ENCODE assay signal across 10 mouse cellular contexts in the genomic region with DNA sequence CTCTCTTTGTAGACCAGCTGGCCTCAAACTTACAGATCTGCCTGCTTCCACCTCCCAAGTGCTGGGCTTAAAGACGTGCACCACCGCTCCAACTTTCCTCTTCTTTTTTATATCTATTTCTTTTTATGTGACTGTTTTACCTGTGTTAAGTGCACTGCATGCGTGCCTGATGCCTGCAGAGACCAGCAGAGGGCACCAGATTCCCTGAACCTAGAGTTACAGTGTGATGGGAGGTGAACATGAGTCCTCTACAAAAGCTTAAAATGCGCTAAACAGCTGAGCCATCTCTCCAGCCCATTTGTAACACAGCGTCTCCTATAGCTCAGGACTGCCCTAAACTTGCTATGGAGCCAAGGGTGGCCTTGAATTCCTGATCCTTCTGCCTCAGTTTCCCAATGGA. TPM values are rescaled to one million over a fixed set of nuclear protein-coding genes. Genes with fewer than 3 reads are reported as not detected.
DNase-seq lines count a peak whose midpoint lies in the region; ATAC-seq and TF ChIP-seq lines count a peak whose summit lies in the region.
"Had no signal": no experiment of that assay in that cellular context is flagged by ENCODE, and none has a peak within 500 bp of the region (broad histone marks: within the 10 kb centered on the region; RNA-seq: fewer than 3 reads in every experiment).

No protein-coding gene starts in this region.

- ATAC-seq in midbrain, postnatal 0 days (ENCODE audit: low FRiP score), result no peak
- ATAC-seq in liver, embryonic 11.5 days (replicated peaks; ENCODE audit: low FRiP score), result 0 out of 2 replicates have a peak, but pooled peaks have one; percentile 31

- TF ChIP-seq POLR2A in cerebellum, adult 2 months (IDR thresholded peaks at IDR 0.05; ENCODE audit: borderline replicate concordance, insufficient read depth, low read length), result no peak

- peak; percentile 69 for TF ChIP-seq CTCF in cerebellum, adult 2 months (IDR thresholded peaks at IDR 0.05; ENCODE audit: borderline replicate concordance, insufficient read depth, low read depth, low read length)
- TF ChIP-seq CTCF in midbrain, postnatal 0 days (IDR thresholded peaks at IDR 0.05), result peak; percentile 66

- no peaks in the 10 kb centered on the region for H3K9me3 ChIP-seq in midbrain, postnatal 0 days (ENCODE audit: low read length)
- no peaks in the 10 kb centered on the region for H3K9me3 ChIP-seq in midbrain, embryonic 10.5 days (replicated peaks)
- no peaks in the 10 kb centered on the region for H3K9me3 ChIP-seq in liver, embryonic 11.5 days (ENCODE audit: control insufficient read depth, low read length)

- 72% methylated on average over 5 of the region's 5 CpGs for WGBS in cerebellum, adult 2 months
- 67% methylated on average over 5 of the region's 5 CpGs for WGBS in midbrain, postnatal 0 days
- WGBS in midbrain, embryonic 10.5 days, result 59% methylated on average over 5 of the region's 5 CpGs
- 47% methylated on average over 5 of the region's 5 CpGs for WGBS in liver, embryonic 11.5 days

- peak in 1 of 2 experiments; percentile 35 for DNase-seq in cerebellum, adult 2 months
- DNase-seq in cerebellum, postnatal 4 days (ENCODE audit: low spot score in 2 of 2), result no peak
- peak; percentile 22 for DNase-seq in midbrain, postnatal 0 days (ENCODE audit: low spot score)
- no peak for DNase-seq in midbrain, embryonic 10.5 days (ENCODE audit: low spot score)
- no peak for DNase-seq in liver, embryonic 11.5 days (ENCODE audit: low spot score)
- peak; percentile 62 for DNase-seq in thymus, postnatal 0 days (ENCODE audit: low spot score)
- no peak for DNase-seq in layer of hippocampus, postnatal 25 days (ENCODE audit: extremely low spot score in 1 of 2, low spot score in 1 of 2)
- no peak for DNase-seq in heart, postnatal 25 days (ENCODE audit: low spot score)

- peaks cover 17% of the 10 kb centered on the region for H3K36me3 ChIP-seq in midbrain, postnatal 0 days (ENCODE audit: insufficient read depth, low read length)
- no peaks in the 10 kb centered on the region for H3K36me3 ChIP-seq in midbrain, embryonic 10.5 days
- no peaks in the 10 kb centered on the region for H3K36me3 ChIP-seq in liver, embryonic 11.5 days (ENCODE audit: control insufficient read depth, insufficient read depth, low read length)

- no peak overlapping the region for H3K4me2 ChIP-seq in midbrain, postnatal 0 days (ENCODE audit: low read depth, low read length, poor library complexity, severe bottlenecking)
- H3K4me2 ChIP-seq in liver, embryonic 11.5 days, result no peak overlapping the region
- H3K4me2 ChIP-seq: neural tube, embryonic 13.5 days had no signal

- no peak overlapping the region for H3K9ac ChIP-seq in midbrain, postnatal 0 days (replicated peaks; ENCODE audit: low read length, poor library complexity, severe bottlenecking)
- H3K9ac ChIP-seq in liver, embryonic 11.5 days (ENCODE audit: low read depth, low read length), result no peak overlapping the region
- H3K9ac ChIP-seq: neural tube, embryonic 13.5 days had no signal

- no peak overlapping the region for H3K27ac ChIP-seq in cerebellum, adult 2 months (ENCODE audit: insufficient read depth, low read length)
- H3K27ac ChIP-seq in midbrain, postnatal 0 days (ENCODE audit: low read depth, low read length), result no peak overlapping the region
- no peak overlapping the region for H3K27ac ChIP-seq in midbrain, embryonic 10.5 days (replicated peaks)
- no peak overlapping the region for H3K27ac ChIP-seq in liver, embryonic 11.5 days (ENCODE audit: low read depth, low read length)
- H3K27ac ChIP-seq: neural tube, embryonic 13.5 days had no signal

- H3K4me1 ChIP-seq in cerebellum, adult 2 months (ENCODE audit: control insufficient read depth, insufficient read depth, low read length), result no peaks in the 10 kb centered on the region
- no peaks in the 10 kb centered on the region for H3K4me1 ChIP-seq in midbrain, postnatal 0 days (ENCODE audit: insufficient read depth, low read length)
- H3K4me1 ChIP-seq in midbrain, embryonic 10.5 days, result no peaks in the 10 kb centered on the region
- H3K4me1 ChIP-seq in liver, embryonic 11.5 days (replicated peaks; ENCODE audit: control insufficient read depth, insufficient read depth, low read length), result peaks cover 2% of the 10 kb centered on the region; the same call in 1 of the 2 replicates
- H3K4me1 ChIP-seq: neural tube, embryonic 13.5 days had no signal

- H3K27me3 ChIP-seq in cerebellum, adult 2 months (ENCODE audit: control insufficient read depth, insufficient read depth, low read length), result no peaks in the 10 kb centered on the region
- no peaks in the 10 kb centered on the region for H3K27me3 ChIP-seq in midbrain, postnatal 0 days (ENCODE audit: insufficient read depth, low read length)
- H3K27me3 ChIP-seq in midbrain, embryonic 10.5 days (ENCODE audit: low read depth, poor library complexity, severe bottlenecking), result peaks cover 26% of the 10 kb centered on the region
- peaks cover 29% of the 10 kb centered on the region for H3K27me3 ChIP-seq in liver, embryonic 11.5 days (replicated peaks; ENCODE audit: control insufficient read depth, insufficient read depth, low read length)

- intact Hi-C loops in heart, postnatal 25 days (cut with DNase I), result no loop called here

- H3K4me3 ChIP-seq in cerebellum, adult 2 months (replicated peaks; ENCODE audit: insufficient read depth, low read depth, low read length), result no peak overlapping the region
- H3K4me3 ChIP-seq in midbrain, postnatal 0 days (ENCODE audit: low read depth, low read length), result no peak overlapping the region
- no peak overlapping the region for H3K4me3 ChIP-seq in midbrain, embryonic 10.5 days
- no peak overlapping the region for H3K4me3 ChIP-seq in liver, embryonic 11.5 days (ENCODE audit: low read depth, low read length)
- H3K4me3 ChIP-seq: neural tube, embryonic 13.5 days had no signal

RNA-seq across cellular contexts. Expression of gene Sptbn4, which starts 9.9 kb away (rescaled TPM):
- polyA plus RNA-seq in cerebellum, adult 2 months (2012; rRNA removed), result 171 and 177 TPM in 2 replicates
- total RNA-seq in midbrain, postnatal 0 days (2014; rRNA removed), result 27.1 and 36.3 TPM in 2 replicates
- 3.4 and 4.0 TPM in 2 replicates for polyA plus RNA-seq in midbrain, postnatal 0 days (2015; fragmentation: Nextera tagmentation; extraction: Ambion mirVana)
- 0.30 and 0.52 TPM in 2 replicates for polyA plus RNA-seq in midbrain, embryonic 10.5 days (2016; fragmentation: Nextera tagmentation; extraction: Ambion mirVana)
- polyA plus RNA-seq in liver, embryonic 11.5 days (2014; fragmentation: Nextera tagmentation; extraction: Ambion mirVana), result 0.17 and 0.19 TPM in 2 replicates
- 0.09 and 0.10 TPM in 2 replicates for polyA plus RNA-seq in thymus, postnatal 0 days (2015; fragmentation: Nextera tagmentation; extraction: Ambion mirVana)
- 100 to 1,000 TPM; 121 to 142 TPM for total RNA-seq in layer of hippocampus, postnatal 25 days (2021)
- total RNA-seq in heart, postnatal 25 days (2021), result under 1 TPM; 0.08 to 0.42 TPM
- total RNA-seq: hematopoietic stem cell, adult 5-6 weeks had no signal

RNA-seq across cellular contexts. Expression of gene Blvrb, which starts 10.2 kb away (rescaled TPM):
- 24.2 and 25.2 TPM in 2 replicates for polyA plus RNA-seq in cerebellum, adult 2 months (2012; rRNA removed)
- total RNA-seq in midbrain, postnatal 0 days (2014; rRNA removed), result 13.7 and 19.5 TPM in 2 replicates
- polyA plus RNA-seq in midbrain, postnatal 0 days (2015; fragmentation: Nextera tagmentation; extraction: Ambion mirVana), result 15.9 and 18.3 TPM in 2 replicates
- polyA plus RNA-seq in midbrain, embryonic 10.5 days (2016; fragmentation: Nextera tagmentation; extraction: Ambion mirVana), result 38.9 and 40.9 TPM in 2 replicates
- polyA plus RNA-seq in liver, embryonic 11.5 days (2014; fragmentation: Nextera tagmentation; extraction: Ambion mirVana), result 581 and 583 TPM in 2 replicates
- polyA plus RNA-seq in thymus, postnatal 0 days (2015; fragmentation: Nextera tagmentation; extraction: Ambion mirVana), result 26.0 and 27.6 TPM in 2 replicates
- 10 to 100 TPM; 16.1 to 22.6 TPM for total RNA-seq in layer of hippocampus, postnatal 25 days (2021)
- 10 to 100 TPM; 30.1 to 30.5 TPM for total RNA-seq in heart, postnatal 25 days (2021)

RNA-seq across cellular contexts. Expression of gene Sertad3, which starts 36.0 kb away (rescaled TPM):
- polyA plus RNA-seq in cerebellum, adult 2 months (2012; rRNA removed), result 8.1 and 8.9 TPM in 2 replicates
- total RNA-seq in midbrain, postnatal 0 days (2014; rRNA removed), result 5.0 and 5.7 TPM in 2 replicates
- 4.0 and 4.3 TPM in 2 replicates for polyA plus RNA-seq in midbrain, postnatal 0 days (2015; fragmentation: Nextera tagmentation; extraction: Ambion mirVana)
- polyA plus RNA-seq in midbrain, embryonic 10.5 days (2016; fragmentation: Nextera tagmentation; extraction: Ambion mirVana), result 18.9 and 21.9 TPM in 2 replicates
- polyA plus RNA-seq in liver, embryonic 11.5 days (2014; fragmentation: Nextera tagmentation; extraction: Ambion mirVana), result 20.6 and 21.5 TPM in 2 replicates
- polyA plus RNA-seq in thymus, postnatal 0 days (2015; fragmentation: Nextera tagmentation; extraction: Ambion mirVana), result 29.0 and 31.0 TPM in 2 replicates
- total RNA-seq in layer of hippocampus, postnatal 25 days (2021), result 1 to 10 TPM; 3.3 to 3.9 TPM
- total RNA-seq in heart, postnatal 25 days (2021), result 1 to 10 TPM; 6.4 to 8.0 TPM

RNA-seq across cellular contexts. Expression of gene Sertad1, which starts 49.2 kb away (rescaled TPM):
- polyA plus RNA-seq in cerebellum, adult 2 months (2012; rRNA removed), result 17.4 and 17.9 TPM in 2 replicates
- 9.3 and 10.5 TPM in 2 replicates for total RNA-seq in midbrain, postnatal 0 days (2014; rRNA removed)
- 6.9 and 7.3 TPM in 2 replicates for polyA plus RNA-seq in midbrain, postnatal 0 days (2015; fragmentation: Nextera tagmentation; extraction: Ambion mirVana)
- polyA plus RNA-seq in midbrain, embryonic 10.5 days (2016; fragmentation: Nextera tagmentation; extraction: Ambion mirVana), result 16.4 and 19.2 TPM in 2 replicates
- polyA plus RNA-seq in liver, embryonic 11.5 days (2014; fragmentation: Nextera tagmentation; extraction: Ambion mirVana), result 23.0 and 24.3 TPM in 2 replicates
- polyA plus RNA-seq in thymus, postnatal 0 days (2015; fragmentation: Nextera tagmentation; extraction: Ambion mirVana), result 33.5 and 35.1 TPM in 2 replicates
- total RNA-seq in layer of hippocampus, postnatal 25 days (2021), result 1 to 10 TPM; 7.0 to 7.3 TPM
- total RNA-seq in heart, postnatal 25 days (2021), result 10 to 100 TPM in 1 of 2 experiments, 1 to 10 TPM in 1; 7.9 to 13.0 TPM

Comparison
In these comparisons a context has a peak if more than half of its experiments do, and no peak if none do; other contexts are left out.
1. DNase-seq: peak in midbrain, postnatal 0 days (single experiment) and thymus, postnatal 0 days (single experiment); none in cerebellum, postnatal 4 days (0 of 2), midbrain, embryonic 10.5 days (single experiment), liver, embryonic 11.5 days (single experiment), layer of hippocampus, postnatal 25 days (0 of 2) and heart, postnatal 25 days (single experiment).
2. RNA of gene Sptbn4, which starts 9.9 kb away (polyA plus RNA-seq): 171 to 177 TPM in cerebellum, adult 2 months; 3.4 to 4.0 TPM in midbrain, postnatal 0 days, 0.30 to 0.52 TPM in midbrain, embryonic 10.5 days, 0.17 to 0.19 TPM in liver, embryonic 11.5 days and 0.09 to 0.10 TPM in thymus, postnatal 0 days; every median in the first group is over 10 times any median in the second.
3. RNA of gene Blvrb, which starts 10.2 kb away (polyA plus RNA-seq): 581 to 583 TPM in liver, embryonic 11.5 days; 38.9 to 40.9 TPM in midbrain, embryonic 10.5 days, 26.0 to 27.6 TPM in thymus, postnatal 0 days, 24.2 to 25.2 TPM in cerebellum, adult 2 months and 15.9 to 18.3 TPM in midbrain, postnatal 0 days; every median in the first group is over 10 times any median in the second.